Mouse (Mus musculus): Measurements from ENCODE around the gene Zfpl1.
"Not testable (repeated sequence)": the region's sequence is repeated elsewhere in the genome, so short reads cannot be mapped to it uniquely, and the experiment has no call there.

Zfpl1 gene

GRCm38 (mm10) chr19:6058513-6058912, 26.2 kb downstream of the Zfpl1 start:
- no peak for DNase-seq (ENCODE audit: low spot score in 2 of 2)

GRCm38 (mm10) chr19:6057313-6058096, 27.3 kb downstream of the Zfpl1 start, which contains the start of the genes Mrpl49 and Fau:
Mrpl49 (minus strand) TSS chr19:6057785.
Fau (plus strand) TSS chr19:6057844.
- DNase-seq (ENCODE audit: low spot score in 2 of 2), result peak; percentile 95 to 98

- DNase-seq (ENCODE audit: low spot score in 2 of 2), result no peak
Measured at GRCm38 (mm10) chr19:6056696-6057095, 28.1 kb downstream of the Zfpl1 start.

- no peak for DNase-seq (ENCODE audit: low spot score in 2 of 2)
Measured at GRCm38 (mm10) chr19:6054296-6054695, 30.5 kb downstream of the Zfpl1 start.

GRCm38 (mm10) chr19:6052516-6052915, 32.2 kb downstream of the Zfpl1 start:
- DNase-seq (ENCODE audit: low spot score in 2 of 2), result no peak

GRCm38 (mm10) chr19:6048681-6049410, 35.9 kb downstream of the Zfpl1 start:
- no peak for DNase-seq (ENCODE audit: low spot score in 2 of 2)

- DNase-seq (ENCODE audit: low spot score in 2 of 2), result no peak
Measured at GRCm38 (mm10) chr19:6047899-6048166, 36.9 kb downstream of the Zfpl1 start.

GRCm38 (mm10) chr19:6047154-6047898, 37.4 kb downstream of the Zfpl1 start:
- DNase-seq (ENCODE audit: low spot score in 2 of 2), result no peak

GRCm38 (mm10) chr19:6046294-6047153, 38.2 kb downstream of the Zfpl1 start, which contains the start of gene Syvn1:
Syvn1 (plus strand) TSS chr19:6046576.
- DNase-seq (ENCODE audit: low spot score in 2 of 2), result peak; percentile 90 to 94

- no peak for DNase-seq (ENCODE audit: low spot score in 2 of 2)
Measured at GRCm38 (mm10) chr19:6045366-6046293, 39.1 kb downstream of the Zfpl1 start.

GRCm38 (mm10) chr19:6044102-6044501, 40.7 kb downstream of the Zfpl1 start:
- DNase-seq (ENCODE audit: low spot score in 2 of 2), result not testable (repeated sequence)

- DNase-seq (ENCODE audit: low spot score in 2 of 2), result no peak
Measured at GRCm38 (mm10) chr19:6042293-6042692, 42.5 kb downstream of the Zfpl1 start.

GRCm38 (mm10) chr19:6040002-6040401, 44.8 kb downstream of the Zfpl1 start:
- no peak for DNase-seq (ENCODE audit: low spot score in 2 of 2)

GRCm38 (mm10) chr19:6038326-6038725, 46.4 kb downstream of the Zfpl1 start:
- DNase-seq (ENCODE audit: low spot score in 2 of 2), result no peak

- DNase-seq (ENCODE audit: low spot score in 2 of 2), result no peak
Measured at GRCm38 (mm10) chr19:6037695-6038094, 47.1 kb downstream of the Zfpl1 start.

GRCm38 (mm10) chr19:6035966-6036585, 48.7 kb downstream of the Zfpl1 start:
- no peak for DNase-seq (ENCODE audit: low spot score in 2 of 2)

Data from left cerebral cortex, adult 9 months (tissue).